Mouse (Mus musculus) left cerebral cortex, postnatal 25 days (tissue): Measurements from ENCODE around the gene Abcd4. TPM values are rescaled to one million over a fixed set of nuclear protein-coding genes. Genes with fewer than 3 reads are reported as not detected.

Source experiments
- DNase-seq, 2 experiments: peaks; one replicate each; pipeline ENCODE4 v3.0.0; 2022; ENCODE audit warnings: low spot score in 2 of 2, mixed read lengths in 1 of 2
- intact Hi-C: fragments of 180-260 bp; cut with DNase I; formaldehyde crosslinking; loops from one replicate; pipeline ENCODE4 v1.15.1; 2025
- total RNA-seq, 2 experiments: library from RNA; stranded (reverse); gene quantifications; 2 replicates each; pipeline ENCODE4 v1.2.3; 2021

The Abcd4 gene
- total RNA-seq, 2 experiments from 2014 or later = 11.0 to 11.1 TPM

GRCm38 (mm10) chr12:84577768-84578439 is 39.3 kb downstream of the Abcd4 start:
- intact Hi-C loops = no loop called here
- DNase-seq = no peak

DNA sequence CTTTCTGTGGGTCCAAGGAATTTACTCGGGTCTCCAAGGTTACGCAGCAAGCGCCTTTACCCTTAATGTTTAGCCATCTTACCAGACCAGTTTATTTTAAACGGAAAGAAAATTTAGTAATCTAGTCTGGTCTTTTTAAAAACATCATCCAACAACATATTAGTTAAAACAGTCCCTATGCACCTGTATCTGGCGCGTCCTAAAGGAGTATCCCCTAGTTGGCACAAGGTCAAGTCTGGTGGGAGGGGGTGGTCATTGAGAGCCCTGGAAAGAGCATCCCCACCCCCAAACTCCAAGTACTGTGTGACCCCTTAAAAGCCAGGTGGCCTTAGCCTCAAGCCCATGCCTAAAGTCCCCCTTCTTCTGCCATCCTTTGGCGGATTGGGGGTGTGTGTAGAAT is 44.1 kb downstream of the Abcd4 start:
- intact Hi-C loops = no loop called here
- DNase-seq = no peak

GRCm38 (mm10) chr12:84572341-84572720 is 44.9 kb downstream of the Abcd4 start:
- DNase-seq = no peak
- intact Hi-C loops = no loop called here

GRCm38 (mm10) chr12:84571466-84572340 is 45.5 kb downstream of the Abcd4 start:
- intact Hi-C loops = no loop called here

GRCm38 (mm10) chr12:84570694-84571415 is 46.4 kb downstream of the Abcd4 start:
- intact Hi-C loops = no loop called here
- DNase-seq = no peak

More at GRCm38 (mm10) chr12:84571466-84572340, 45.5 kb downstream of the Abcd4 start:
- DNase-seq = no peak

DNA sequence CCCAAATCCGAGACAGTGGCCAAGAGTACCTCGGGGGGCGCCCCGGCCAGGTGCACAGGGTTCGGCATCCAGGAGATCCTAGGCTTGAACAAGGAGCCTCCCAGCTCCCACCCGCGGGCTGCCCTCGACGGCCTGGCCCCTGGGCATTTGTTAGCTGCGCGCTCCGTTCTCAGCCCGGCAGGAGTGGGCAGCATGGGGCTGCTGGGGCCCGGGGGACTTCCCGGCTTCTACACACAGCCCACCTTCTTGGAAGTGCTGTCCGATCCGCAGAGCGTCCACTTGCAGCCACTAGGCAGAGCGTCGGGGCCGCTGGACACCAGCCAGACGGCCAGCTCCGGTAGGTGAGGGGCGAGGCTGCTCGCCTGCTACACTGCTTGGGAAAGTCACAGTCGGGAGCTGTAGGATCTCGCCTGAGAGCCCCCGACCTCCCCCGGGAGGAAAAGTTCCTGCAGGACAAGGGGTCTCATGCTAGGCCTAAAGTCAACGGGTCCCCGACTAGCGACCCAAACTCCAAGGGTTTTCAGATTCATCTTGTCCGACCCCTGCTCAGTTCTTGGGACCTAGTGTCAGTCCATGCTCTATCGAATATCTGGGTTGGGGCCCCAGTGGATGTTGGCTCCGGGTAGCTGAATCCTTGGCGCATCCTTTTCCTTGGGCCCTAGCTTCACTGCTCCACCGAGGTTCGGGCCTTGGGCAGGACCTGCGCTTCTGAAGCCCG is 47.1 kb downstream of the Abcd4 start:
- intact Hi-C loops = no loop called here
- no peak for DNase-seq

DNA sequence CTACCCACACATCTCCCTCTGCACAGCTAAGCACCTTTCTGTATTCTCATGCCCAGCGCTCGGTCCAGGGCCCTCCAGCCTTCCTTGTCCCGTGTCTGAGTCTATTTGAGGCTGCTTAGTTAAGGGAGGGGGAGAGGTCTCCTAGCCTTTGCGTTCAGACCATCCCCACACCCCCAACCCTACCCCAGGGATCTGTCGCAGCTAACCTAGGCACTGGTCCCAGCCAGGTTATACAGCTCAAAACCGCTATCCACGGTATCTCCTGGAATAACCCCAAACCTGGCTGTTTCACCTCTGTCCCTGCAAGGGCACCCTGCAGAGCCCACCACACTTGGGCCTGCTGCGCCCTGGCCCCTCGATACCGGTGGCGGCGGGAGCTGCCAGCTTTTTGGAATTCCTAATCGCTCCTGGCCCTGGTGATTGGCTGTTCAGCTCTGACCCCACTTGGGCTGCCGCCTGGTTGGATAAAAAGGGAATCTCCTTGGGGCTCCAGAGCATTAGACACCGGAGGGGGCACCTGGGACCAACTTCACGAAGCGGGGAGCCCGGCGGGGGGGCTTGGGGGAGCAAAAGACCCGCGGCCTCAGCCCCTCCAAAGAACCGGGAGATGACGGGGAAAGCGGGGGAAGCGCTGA is 47.8 kb downstream of the Abcd4 start, which contains the start of gene Vsx2:
TSS of gene Vsx2 (plus strand) at position 427 of the 635 bp plus-strand sequence.
- DNase-seq = no peak
- intact Hi-C loops = no loop called here

- no peak for DNase-seq
- intact Hi-C loops = no loop called here
Observed at GRCm38 (mm10) chr12:84567576-84567975, 49.6 kb downstream of the Abcd4 start.

GRCm38 (mm10) chr12:84562558-84562957 is 54.7 kb downstream of the Abcd4 start:
- DNase-seq = no peak
- intact Hi-C loops = no loop called here

DNA sequence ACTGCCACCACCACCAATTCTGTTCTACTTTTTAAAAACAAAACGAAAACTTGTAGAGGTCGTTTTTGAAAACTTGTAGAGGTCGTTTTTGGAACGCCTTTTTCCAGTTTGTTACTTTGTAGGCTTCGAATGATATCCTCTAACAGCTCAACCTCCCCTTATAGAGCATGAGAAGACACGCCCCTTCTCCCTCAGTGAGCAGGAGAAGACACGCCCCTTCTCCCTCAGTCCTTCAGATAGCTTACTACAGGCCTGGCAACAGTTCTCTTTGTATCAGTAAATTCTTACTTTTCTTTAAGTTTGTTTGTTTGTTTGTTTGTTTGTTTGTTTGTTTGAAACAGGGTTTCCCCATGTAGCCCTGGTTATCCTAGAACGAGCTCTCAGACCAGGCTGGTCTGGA is 62.0 kb downstream of the Abcd4 start:
- intact Hi-C loops = no loop called here
- DNase-seq = no peak

Other genes starting within 250 kb of the Abcd4 start
- gene Entpd5, start 208.4 kb downstream of the Abcd4 start, total RNA-seq = 10 to 100 TPM; 23.6 to 24.1 TPM
- gene Bbof1, start 208.3 kb downstream of the Abcd4 start, total RNA-seq = 10 to 100 TPM in 1 of 2 experiments, 1 to 10 TPM in 1; 7.4 to 11.9 TPM
- 10 to 100 TPM; 12.8 to 14.7 TPM for gene Rnf113a2, start 200.2 kb downstream of the Abcd4 start, total RNA-seq
- gene Aldh6a1, start 166.4 kb downstream of the Abcd4 start, total RNA-seq = 10 to 100 TPM; 38.1 to 45.3 TPM
- 10 to 100 TPM; 22.2 to 22.4 TPM for gene Lin52, start 166.0 kb downstream of the Abcd4 start, total RNA-seq
- gene Vsx2, start 47.7 kb downstream of the Abcd4 start, total RNA-seq = under 1 TPM; 0.14 to 0.18 TPM
- under 1 TPM in 1 of 2 experiments, not detected in 1; 0.11 TPM for gene Vrtn, start 23.6 kb upstream of the Abcd4 start, total RNA-seq
- 10 to 100 TPM; 12.1 to 41.8 TPM for gene Syndig1l, start 81.4 kb upstream of the Abcd4 start, total RNA-seq
- 10 to 100 TPM; 27.3 to 32.2 TPM for gene Npc2, start 155.7 kb upstream of the Abcd4 start, total RNA-seq
- gene Isca2, start 155.8 kb upstream of the Abcd4 start, total RNA-seq = 10 to 100 TPM; 51.5 to 61.1 TPM